Mouse (Mus musculus): ENCODE data around the gene Abca2.

DNA sequence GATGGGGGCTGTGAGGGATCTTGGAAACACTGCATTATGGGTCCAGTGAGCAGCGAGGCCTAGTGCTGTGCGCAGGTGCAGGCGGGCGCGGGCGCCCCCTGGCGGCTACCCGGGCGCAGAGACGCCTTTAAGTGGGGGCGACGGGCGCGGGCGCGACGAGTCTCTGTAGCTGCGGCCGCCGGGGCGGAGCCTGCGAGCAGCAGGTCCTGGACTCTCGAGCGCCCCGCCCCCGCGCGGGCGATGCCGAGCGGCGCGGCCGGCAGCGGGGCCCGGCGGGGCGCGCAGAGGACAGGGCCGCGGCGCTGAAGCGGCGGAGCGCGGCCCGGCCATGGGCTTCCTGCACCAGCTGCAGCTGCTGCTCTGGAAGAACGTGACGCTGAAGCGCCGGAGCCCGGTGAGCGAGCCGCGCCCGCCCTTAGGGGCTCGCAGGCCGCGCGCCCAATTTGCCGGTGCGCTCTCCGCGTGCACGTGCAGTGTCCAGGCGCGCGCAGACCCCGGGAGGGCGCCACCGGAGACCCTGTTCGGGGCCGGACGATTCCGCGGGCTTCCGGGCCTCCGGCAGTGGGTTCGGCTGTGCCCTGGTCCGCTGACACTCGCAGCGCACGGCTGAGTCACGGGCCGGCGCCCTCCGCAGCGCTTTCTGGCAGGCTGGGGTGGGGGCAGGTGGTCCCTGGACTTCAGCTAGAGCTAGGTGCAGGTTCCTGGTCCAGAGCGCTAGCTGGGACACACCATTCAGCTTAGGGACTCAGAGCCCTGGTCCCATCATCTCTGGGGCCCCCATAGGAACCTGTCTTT, at the start of gene Abca2:
- TF ChIP-seq CTCF (IDR thresholded peaks at IDR 0.05; ENCODE audit: extremely low read depth, insufficient read depth, insufficient read length, insufficient replicate concordance) (peak; percentile 94), POLR2A (IDR thresholded peaks at IDR 0.05; ENCODE audit: low read depth, low read length) (no peak)

All from spleen, adult 2 months (tissue).